Mouse (Mus musculus) intestine, embryonic 14.5 days (tissue): Measurements from ENCODE around the gene Rasgef1b. TPM values are rescaled to one million over a fixed set of nuclear protein-coding genes. Genes with fewer than 3 reads are reported as not detected.

ENCODE experiments used
- ATAC-seq: fragments of 200-750 bp; cut with Nextera tagmentation; replicated peaks from 2 replicates; pipeline ENCODE4 v1.8.0; 2017; ENCODE audit warnings: low read depth, moderate number of reproducible peaks, moderate TSS enrichment, moderate library complexity; ENCODE audit not compliant: low FRiP score, low TSS enrichment
- DNase-seq: peaks from one replicate; pipeline ENCODE4 v3.0.0-alpha.2; 2018; ENCODE audit warnings: low spot score
- H3K27ac ChIP-seq: fragments of 300-500 bp; sonication (generic); 2 replicates; pipeline ENCODE4 v1.5.1; 2014; ENCODE audit warnings: low read depth, mild to moderate bottlenecking, control low read depth
- H3K27me3 ChIP-seq: fragments of 300-500 bp; sonication (generic); replicated peaks from 2 replicates; pipeline ENCODE4 v1.6.1; 2014; ENCODE audit warnings: low read length, control low read depth; ENCODE audit not compliant: control insufficient read depth, insufficient read depth
- H3K36me3 ChIP-seq: fragments of 300-500 bp; sonication (generic); 2 replicates; pipeline ENCODE4 v1.6.1; 2014; ENCODE audit warnings: low read length, control low read depth; ENCODE audit not compliant: control insufficient read depth, insufficient read depth
- H3K4me1 ChIP-seq: fragments of 300-500 bp; sonication (generic); replicated peaks from 2 replicates; pipeline ENCODE4 v1.6.1; 2014; ENCODE audit warnings: low read length, control low read depth, mixed read lengths; ENCODE audit not compliant: control insufficient read depth, insufficient read depth
- H3K4me2 ChIP-seq: fragments of 300-500 bp; sonication (generic); 2 replicates; pipeline ENCODE4 v1.6.1; 2014; ENCODE audit warnings: low read length
- H3K4me3 ChIP-seq: fragments of 300-500 bp; sonication (generic); 2 replicates; pipeline ENCODE4 v1.5.1; 2014; ENCODE audit warnings: low read depth, low read length, control low read depth, mixed read lengths
- H3K9ac ChIP-seq: fragments of 300-500 bp; sonication (generic); 2 replicates; pipeline ENCODE4 v1.6.1; 2014; ENCODE audit warnings: mild to moderate bottlenecking, low read length
- H3K9me3 ChIP-seq: fragments of 300-500 bp; sonication (generic); 2 replicates; pipeline ENCODE4 v1.6.1; 2016; ENCODE audit warnings: low read length, control low read depth; ENCODE audit not compliant: control insufficient read depth
- WGBS: fragments of 180-500 bp; shearing (Covaris S2); extraction: QIAGEN DNeasy Blood & Tissue Kit; methylation state at CpG from one replicate; pipeline ENCODE4 v1.1.7; 2014; 5-methylcytosine and 5-hydroxymethylcytosine counted together
- polyA plus RNA-seq: library from polyadenylated mRNA; unstranded; fragments of >200 nt; fragmentation: Nextera tagmentation; extraction: Ambion mirVana; gene quantifications from 2 replicates; pipeline ENCODE4 v1.2.1, GENCODE M21; 2014

The Rasgef1b gene
- polyA plus RNA-seq, 1 experiment from 2014 or later: 13.0 TPM

DNA sequence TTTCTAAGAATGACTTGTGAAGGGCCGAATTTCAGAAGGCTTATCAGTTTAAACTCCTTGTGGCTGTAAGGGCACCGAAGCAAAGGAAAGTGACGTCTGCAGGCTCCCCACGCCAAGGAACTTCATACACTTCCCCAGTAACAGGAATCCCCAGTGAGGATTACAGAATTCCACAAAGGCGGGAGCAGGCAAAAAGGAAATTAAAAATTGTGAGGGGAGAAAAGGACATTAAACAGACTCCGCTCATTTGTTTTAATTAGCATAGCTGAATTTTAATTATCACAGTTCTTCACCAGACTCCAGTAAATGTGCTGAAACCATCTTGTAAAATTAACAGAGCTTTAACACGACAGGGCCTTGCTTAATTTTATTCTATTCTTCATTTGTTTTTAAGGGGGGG, 17.2 kb upstream of the Rasgef1b start:
- H3K36me3 ChIP-seq: no peaks in the 10 kb centered on the region
- no peaks in the 10 kb centered on the region for H3K4me1 ChIP-seq
- no peak for DNase-seq
- no peaks in the 10 kb centered on the region for H3K9me3 ChIP-seq
- H3K27ac ChIP-seq: no peak overlapping the region
- H3K27me3 ChIP-seq: no peaks in the 10 kb centered on the region
- WGBS: 74% methylated on average over 7 of the region's 7 CpGs
- no peak overlapping the region for H3K4me2 ChIP-seq
- H3K4me3 ChIP-seq: no peak overlapping the region
- ATAC-seq: no peak
- no peak overlapping the region for H3K9ac ChIP-seq

GRCm38 (mm10) chr5:99742874-99743273, 14.0 kb upstream of the Rasgef1b start:
- Histone ChIP-seq H3K9me3 (no peaks in the 10 kb centered on the region), H3K36me3 (no peaks in the 10 kb centered on the region), H3K4me1 (no peaks in the 10 kb centered on the region), H3K27me3 (no peaks in the 10 kb centered on the region), H3K27ac (no peak overlapping the region), H3K4me3 (no peak overlapping the region), H3K9ac (no peak overlapping the region), H3K4me2 (no peak overlapping the region)
- ATAC-seq: no peak
- WGBS: 71% methylated on average over 7 of the region's 7 CpGs
- no peak for DNase-seq

DNA sequence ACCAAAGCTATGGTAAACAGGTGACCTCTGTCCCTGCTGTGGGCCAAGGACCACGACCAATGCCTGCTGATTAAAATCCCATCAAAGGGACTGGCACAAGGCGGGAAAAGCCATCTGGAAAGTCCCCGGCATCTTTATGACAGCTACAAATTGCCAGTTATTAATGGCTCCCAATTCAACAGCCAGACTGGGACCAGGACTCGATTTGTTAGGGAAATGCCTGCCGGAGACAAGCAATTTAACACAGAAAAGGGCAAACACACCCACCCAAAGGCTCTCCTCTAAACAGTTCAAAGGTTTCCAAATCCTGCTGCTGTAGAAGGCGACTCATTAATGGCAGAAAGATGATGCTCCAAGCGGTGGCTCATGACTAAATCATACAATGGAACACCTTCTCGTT, 13.2 kb upstream of the Rasgef1b start:
- no peak overlapping the region for H3K27ac ChIP-seq
- no peak overlapping the region for H3K4me3 ChIP-seq
- no peak overlapping the region for H3K4me2 ChIP-seq
- H3K9me3 ChIP-seq: no peaks in the 10 kb centered on the region
- DNase-seq: no peak
- no peaks in the 10 kb centered on the region for H3K36me3 ChIP-seq
- ATAC-seq: no peak
- no peak overlapping the region for H3K9ac ChIP-seq
- 38% methylated on average over 8 of the region's 8 CpGs for WGBS
- H3K4me1 ChIP-seq: no peaks in the 10 kb centered on the region
- H3K27me3 ChIP-seq: no peaks in the 10 kb centered on the region

DNA sequence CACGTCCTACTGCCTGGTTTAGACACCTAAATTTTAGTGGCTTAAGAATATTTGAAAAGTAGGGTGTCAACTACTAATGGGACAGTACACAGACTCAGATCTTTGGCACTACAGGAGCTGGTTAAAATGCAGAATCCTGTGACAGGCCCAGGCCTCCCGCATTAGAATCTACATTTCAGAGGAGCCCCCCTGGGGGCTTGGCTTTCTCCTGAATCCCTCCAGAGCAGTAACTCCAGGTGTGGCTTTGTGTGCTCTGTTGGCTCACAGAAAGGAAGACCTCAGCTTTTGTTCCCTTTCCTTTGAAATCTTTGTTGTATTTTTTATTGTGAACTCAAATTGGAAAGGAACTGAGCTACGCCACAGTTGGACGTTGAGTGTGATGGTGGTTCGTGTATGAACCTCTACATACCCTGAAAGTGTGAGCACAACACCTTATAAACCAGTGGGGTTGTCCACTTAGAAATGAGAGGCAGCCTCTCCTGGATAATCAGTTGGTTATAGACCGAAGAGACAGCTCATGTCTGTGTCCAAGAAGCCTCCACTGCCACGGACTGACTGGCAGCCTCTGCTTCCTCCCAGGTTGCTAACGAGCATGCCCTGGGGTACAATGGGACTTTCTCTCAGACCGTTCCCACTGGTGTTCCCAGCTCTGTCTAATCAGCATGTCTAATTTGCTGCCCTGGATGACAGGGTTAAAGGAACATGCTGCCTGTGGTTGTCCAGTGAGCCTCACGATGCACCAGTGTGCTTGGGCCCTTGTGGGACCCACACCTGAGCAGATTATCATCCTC, 9.3 kb upstream of the Rasgef1b start:
- no peak overlapping the region for H3K4me3 ChIP-seq
- H3K4me1 ChIP-seq: no peaks in the 10 kb centered on the region
- H3K27ac ChIP-seq: no peak overlapping the region
- no peak overlapping the region for H3K4me2 ChIP-seq
- H3K9me3 ChIP-seq: no peaks in the 10 kb centered on the region
- 47% methylated on average over 10 of the region's 10 CpGs for WGBS
- H3K27me3 ChIP-seq: no peaks in the 10 kb centered on the region
- no peaks in the 10 kb centered on the region for H3K36me3 ChIP-seq
- DNase-seq (no peak), ATAC-seq (no peak)
- H3K9ac ChIP-seq: no peak overlapping the region

DNA sequence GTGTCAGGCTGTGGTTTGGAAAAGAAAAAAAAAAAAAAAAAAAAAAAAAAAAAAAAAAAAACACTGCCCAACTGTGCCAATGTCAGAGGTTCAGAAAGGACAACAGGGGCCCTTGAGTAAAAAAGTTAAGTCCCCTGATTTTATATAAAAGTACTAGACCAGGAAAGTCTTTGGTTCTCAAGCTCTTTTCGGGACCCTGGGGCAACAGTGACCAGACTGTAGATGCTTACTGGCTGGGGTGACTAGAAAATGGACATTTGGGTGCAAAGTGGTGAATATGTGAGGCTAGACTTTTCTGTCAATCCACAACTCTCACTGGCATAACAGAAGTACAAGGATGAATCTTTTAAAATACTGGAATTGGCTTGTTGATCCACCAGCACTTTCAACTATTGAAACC, 1.1 kb upstream of the Rasgef1b start:
- no peak overlapping the region for H3K4me3 ChIP-seq
- no peak for ATAC-seq
- no peak for DNase-seq
- no peak overlapping the region for H3K27ac ChIP-seq
- no peaks in the 10 kb centered on the region for H3K9me3 ChIP-seq
- WGBS: 83% methylated on average over 1 of the region's 1 CpGs
- no peaks in the 10 kb centered on the region for H3K36me3 ChIP-seq
- H3K27me3 ChIP-seq: peaks cover 25% of the 10 kb centered on the region; the same call in 1 of the 2 replicates
- H3K4me1 ChIP-seq: peaks cover 6% of the 10 kb centered on the region; the same call in 1 of the 2 replicates
- no peak overlapping the region for H3K4me2 ChIP-seq
- H3K9ac ChIP-seq: no peak overlapping the region

GRCm38 (mm10) chr5:99729361-99729882, 557 bp upstream of the Rasgef1b start:
- H3K4me1 ChIP-seq: peaks cover 6% of the 10 kb centered on the region; the same call in 1 of the 2 replicates
- peak overlapping the region; percentile 99 for H3K4me2 ChIP-seq
- WGBS: 1% methylated on average over 18 of the region's 18 CpGs
- 0 out of 2 replicates have a peak overlapping the region, but pooled peaks have one; percentile 2 for H3K27ac ChIP-seq
- ATAC-seq (peak; percentile 67), DNase-seq (peak; percentile 74)
- H3K4me3 ChIP-seq: peak overlapping the region; percentile 22; the same call in 1 of the 2 replicates
- H3K27me3 ChIP-seq: peaks cover 25% of the 10 kb centered on the region; the same call in 1 of the 2 replicates
- no peaks in the 10 kb centered on the region for H3K9me3 ChIP-seq
- H3K36me3 ChIP-seq: no peaks in the 10 kb centered on the region
- no peak overlapping the region for H3K9ac ChIP-seq

DNA sequence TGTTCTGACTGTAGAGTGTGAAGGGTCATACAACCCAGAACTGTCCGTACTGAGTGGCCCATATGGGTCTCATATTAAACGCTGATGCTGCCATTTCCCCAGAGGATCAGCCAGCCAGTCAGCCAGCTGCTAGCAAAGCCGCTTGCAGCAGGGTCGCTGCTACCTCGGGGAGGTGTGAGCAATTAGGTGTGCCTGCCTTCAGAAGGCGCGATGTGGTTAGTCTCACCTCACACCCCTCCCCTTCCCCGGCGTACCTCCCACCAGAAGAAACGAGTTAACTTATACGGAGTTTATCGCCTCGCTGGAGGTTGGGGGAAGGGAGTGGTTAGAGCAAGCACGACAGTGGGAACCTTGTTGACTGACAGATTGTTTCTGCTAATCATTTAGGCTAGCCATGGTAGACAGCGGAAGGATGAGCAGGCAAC, 826 bp downstream of the Rasgef1b start:
- no peak for ATAC-seq
- under 1% methylated on average over 15 of the region's 15 CpGs for WGBS

GRCm38 (mm10) chr5:99723941-99724340, 4.9 kb downstream of the Rasgef1b start:
- H3K4me3 ChIP-seq: no peak overlapping the region
- no peaks in the 10 kb centered on the region for H3K9me3 ChIP-seq
- peaks cover 6% of the 10 kb centered on the region; the same call in 1 of the 2 replicates for H3K4me1 ChIP-seq
- no peak for ATAC-seq
- no peak overlapping the region for H3K9ac ChIP-seq
- no peak overlapping the region for H3K27ac ChIP-seq
- no peak overlapping the region for H3K4me2 ChIP-seq
- WGBS: 86% methylated on average over 6 of the region's 6 CpGs
- H3K36me3 ChIP-seq: no peaks in the 10 kb centered on the region
- DNase-seq: no peak
- peaks cover 18% of the 10 kb centered on the region; the same call in 1 of the 2 replicates for H3K27me3 ChIP-seq

More for the DNA sequence above, 826 bp downstream of the Rasgef1b start:
- Histone ChIP-seq H3K9ac (no peak overlapping the region), H3K4me3 (peak overlapping the region; percentile 61), H3K4me2 (peak overlapping the region; percentile 99), H3K4me1 (peaks cover 6% of the 10 kb centered on the region; the same call in 1 of the 2 replicates), H3K27me3 (peaks cover 25% of the 10 kb centered on the region; the same call in 1 of the 2 replicates), H3K27ac (no peak overlapping the region), H3K36me3 (no peaks in the 10 kb centered on the region), H3K9me3 (no peaks in the 10 kb centered on the region)
- DNase-seq: no peak
